Mouse (Mus musculus) C2C12 (cell line): ENCODE data around the gene Rpl13. TPM values are rescaled to one million over a fixed set of nuclear protein-coding genes. Genes with fewer than 3 reads are reported as not detected.

Experiments
- H3K27me3 ChIP-seq: one replicate; pipeline ENCODE4 v1.6.1; 2011; ENCODE audit not compliant: control insufficient read depth, insufficient read depth, insufficient read length
- H3K36me3 ChIP-seq: one replicate; pipeline ENCODE4 v1.6.1; 2011; ENCODE audit not compliant: control insufficient read depth, insufficient read depth
- H3K4me3 ChIP-seq: one replicate; pipeline ENCODE4 v1.5.1; 2011; ENCODE audit warnings: mild to moderate bottlenecking, control low read depth; ENCODE audit not compliant: poor library complexity, insufficient read depth, severe bottlenecking
- H3K79me2 ChIP-seq: one replicate; pipeline ENCODE4 v1.6.1; 2011; ENCODE audit not compliant: control insufficient read depth, insufficient read depth
- H3K79me3 ChIP-seq: one replicate; pipeline ENCODE4 v1.6.1; 2011; ENCODE audit warnings: low read depth, control low read depth
- H3ac ChIP-seq: one replicate; pipeline ENCODE3; 2011; ENCODE audit warnings: low read depth; ENCODE audit not compliant: control insufficient read depth, insufficient read length
- CEBPB ChIP-seq: IDR thresholded peaks from one replicate; pipeline ENCODE4 v1.6.1; 2011; ENCODE audit warnings: low read depth, mild to moderate bottlenecking, control low read depth, moderate library complexity
- CTCF ChIP-seq: IDR thresholded peaks from one replicate; pipeline ENCODE4 v1.5.1; 2011; ENCODE audit not compliant: control insufficient read depth, insufficient read depth, insufficient read length
- FOSL1 ChIP-seq: IDR thresholded peaks from one replicate; pipeline ENCODE4 v1.8.0; 2011; ENCODE audit warnings: mild to moderate bottlenecking, low read length; ENCODE audit not compliant: poor library complexity, insufficient read depth, severe bottlenecking
- MAX ChIP-seq: IDR thresholded peaks from one replicate; pipeline ENCODE4 v1.6.1; 2011; ENCODE audit warnings: mild to moderate bottlenecking, control low read depth
- MYOD1 ChIP-seq: IDR thresholded peaks from one replicate; pipeline ENCODE4 v1.6.1; 2011; ENCODE audit warnings: low read depth; ENCODE audit not compliant: control insufficient read depth, insufficient read length
- MYOG ChIP-seq: IDR thresholded peaks from one replicate; pipeline ENCODE4 v1.6.1; 2011; ENCODE audit not compliant: control insufficient read depth, insufficient read length; ENCODE audit errors: extremely low read depth
- USF1 ChIP-seq: IDR thresholded peaks from one replicate; pipeline ENCODE4 v1.6.1; 2011; ENCODE audit warnings: low read depth, mild to moderate bottlenecking, control low read depth, moderate library complexity
- long read RNA-seq, 2 experiments: library from polyadenylated mRNA; unstranded; transcript quantifications; one replicate each; pipeline ENCODE4 v2.0.0; 2019 to 2020
- polyA plus RNA-seq: library from polyadenylated mRNA; unstranded; fragments of >200 nt; fragmentation: generic; extraction: Trizol; gene quantifications from one replicate; pipeline ENCODE4 v1.2.1, GENCODE M21; 2012; ENCODE audit warnings: missing spikeins

The Rpl13 gene
- polyA plus RNA-seq, result 3,422 TPM
- long read RNA-seq, experiment 1, transcript Rpl13-201 (6 exons, 780 nt), result major isoform, 1,542 of 1,762 reads
- long read RNA-seq, experiment 1, partial matches to known transcripts, result 183 of 1,762 reads
- long read RNA-seq, experiment 1, other reads (novel, unspliced or antisense), result 37 of 1,762 reads
- long read RNA-seq, experiment 2, transcript Rpl13-201 (6 exons, 780 nt), result major isoform, 608 of 633 reads
- long read RNA-seq, experiment 2, partial matches to known transcripts, result 16 of 633 reads
- long read RNA-seq, experiment 2, other reads (novel, unspliced or antisense), result 6 of 633 reads

GRCm38 (mm10) chr8:123101735-123102685 is at the start of gene Rpl13:
Gene Rpl13, plus strand, starts transcription at chr8:123102350.
- Histone ChIP-seq H3ac (peak within 1 kb of the TSS; percentile 99), H3K79me2 (peaks cover 26% of the 10 kb centered on the region), H3K79me3 (peaks cover 20% of the 10 kb centered on the region), H3K27me3 (no peaks in the 10 kb centered on the region), H3K4me3 (peak within 1 kb of the TSS; percentile 83), H3K36me3 (peaks cover 41% of the 10 kb centered on the region)
- TF ChIP-seq MAX (peak; percentile 81), USF1 (no peak)

DNA sequence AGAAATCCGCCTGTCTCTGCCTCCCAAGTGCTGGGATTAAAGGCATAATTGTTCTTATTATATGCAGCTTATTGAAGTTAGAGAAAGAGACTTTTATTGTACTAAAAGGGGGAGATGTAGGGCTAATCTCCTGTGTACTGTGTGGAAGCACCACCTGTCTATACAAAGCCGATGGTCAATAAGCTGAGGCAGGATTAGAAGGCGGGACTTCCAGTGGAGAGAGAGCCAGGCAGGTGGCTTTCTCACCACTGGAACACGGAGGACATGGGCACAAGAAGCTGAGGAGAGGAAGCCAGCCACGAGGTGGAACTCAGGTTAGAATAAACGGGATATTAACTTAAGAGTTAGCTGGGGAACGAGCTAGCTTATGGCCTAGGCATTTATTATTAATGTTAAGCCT is 39.4 kb upstream of the Rpl13 start, which contains the start of gene Spg7:
Gene Spg7 (plus strand): TSS at position 222 of the 400 bp plus-strand sequence.
- Histone ChIP-seq H3ac (no peak within 1 kb of the TSS), H3K36me3 (no peaks in the 10 kb centered on the region), H3K4me3 (no peak within 1 kb of the TSS), H3K79me2 (peaks cover 33% of the 10 kb centered on the region), H3K27me3 (no peaks in the 10 kb centered on the region), H3K79me3 (peaks cover 19% of the 10 kb centered on the region)
- TF ChIP-seq CEBPB, result no peak
- TF ChIP-seq MYOD1, result no peak
- no peak for TF ChIP-seq CTCF
- no peak for TF ChIP-seq MYOG
- TF ChIP-seq FOSL1, result no peak
- no peak for TF ChIP-seq USF1
- no peak for TF ChIP-seq MAX

GRCm38 (mm10) chr8:123064072-123064471 is 38.1 kb upstream of the Rpl13 start:
- peak overlapping the region; percentile 6 for H3K4me3 ChIP-seq
- peaks cover 43% of the 10 kb centered on the region for H3K79me2 ChIP-seq
- H3K27me3 ChIP-seq, result no peaks in the 10 kb centered on the region
- peaks cover 20% of the 10 kb centered on the region for H3K79me3 ChIP-seq
- no peaks in the 10 kb centered on the region for H3K36me3 ChIP-seq
- TF ChIP-seq USF1 (no peak), MYOG (no peak), MAX (no peak), CTCF (no peak), FOSL1 (no peak), MYOD1 (no peak), CEBPB (no peak)
- no peak overlapping the region for H3ac ChIP-seq

- peak overlapping the region; percentile 63 for H3K4me3 ChIP-seq
Measured at GRCm38 (mm10) chr8:123064809-123065213, 37.3 kb upstream of the Rpl13 start.

DNA sequence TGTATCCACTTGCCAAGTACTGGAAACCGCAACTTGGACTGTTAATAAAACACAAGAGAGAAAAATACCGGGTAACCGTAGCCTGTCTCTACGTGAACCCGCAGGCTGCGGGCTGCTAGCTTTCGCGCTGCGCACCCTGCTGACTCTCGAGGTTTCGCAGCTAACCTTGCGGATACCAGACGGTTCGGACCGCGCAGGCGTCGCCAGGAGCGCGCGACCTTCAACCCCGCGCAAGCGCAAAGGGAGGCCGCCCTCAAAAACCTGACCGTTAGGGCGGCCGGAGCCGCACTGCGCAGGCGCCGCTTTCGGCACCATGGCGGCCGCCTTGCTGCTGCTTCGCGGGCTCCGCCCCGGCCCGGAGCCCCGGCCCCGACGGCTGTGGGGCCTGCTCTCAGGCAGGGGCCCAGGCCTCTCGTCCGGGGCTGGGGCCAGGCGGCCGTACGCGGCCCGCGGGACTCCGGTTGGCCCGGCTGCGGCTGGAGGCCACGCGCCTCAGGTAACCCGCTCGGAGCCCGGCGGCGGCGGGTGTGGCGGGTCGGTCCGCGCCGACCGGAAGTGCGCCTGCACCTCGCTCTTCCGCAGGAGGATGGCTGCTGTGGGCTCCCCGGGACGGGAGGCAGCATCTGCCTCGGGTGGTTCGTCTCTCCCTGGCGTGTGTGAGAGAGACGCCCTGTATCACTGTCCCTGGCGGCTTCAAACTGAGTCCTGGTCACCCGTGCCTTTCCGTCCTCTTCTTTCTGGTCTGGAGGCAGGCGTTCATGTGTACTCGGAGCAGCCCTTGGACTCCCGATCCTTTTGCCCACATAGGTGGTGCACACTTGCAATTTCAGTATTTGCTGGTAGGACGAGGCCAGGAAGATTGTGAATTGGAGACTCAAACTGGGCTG is 36.7 kb upstream of the Rpl13 start:
- H3K27me3 ChIP-seq, result no peaks in the 10 kb centered on the region
- peak overlapping the region; percentile 63 for H3K4me3 ChIP-seq
- H3K79me3 ChIP-seq, result peaks cover 22% of the 10 kb centered on the region
- peak overlapping the region; percentile 73 for H3ac ChIP-seq
- H3K79me2 ChIP-seq, result peaks cover 48% of the 10 kb centered on the region
- H3K36me3 ChIP-seq, result no peaks in the 10 kb centered on the region
- no peak for TF ChIP-seq MYOD1
- TF ChIP-seq FOSL1, result no peak
- no peak for TF ChIP-seq CTCF
- TF ChIP-seq MYOG, result no peak
- no peak for TF ChIP-seq MAX
- TF ChIP-seq CEBPB, result no peak
- no peak for TF ChIP-seq USF1

More at GRCm38 (mm10) chr8:123064809-123065213, 37.3 kb upstream of the Rpl13 start:
- peak overlapping the region; percentile 65 for H3ac ChIP-seq
- no peaks in the 10 kb centered on the region for H3K27me3 ChIP-seq
- peaks cover 22% of the 10 kb centered on the region for H3K79me3 ChIP-seq
- no peaks in the 10 kb centered on the region for H3K36me3 ChIP-seq
- no peak for TF ChIP-seq CTCF
- TF ChIP-seq MYOD1, result no peak
- no peak for TF ChIP-seq CEBPB
- TF ChIP-seq MYOG, result no peak
- no peak for TF ChIP-seq FOSL1
- no peak for TF ChIP-seq MAX
- no peak for TF ChIP-seq USF1
- peaks cover 48% of the 10 kb centered on the region for H3K79me2 ChIP-seq
